Mouse (Mus musculus) frontal cortex, adult 2 months (tissue): Measurements from ENCODE around the gene Mok. TPM values are rescaled to one million over a fixed set of nuclear protein-coding genes. Genes with fewer than 3 reads are reported as not detected.

Experiments
- DNase-seq, 2 experiments: peaks; one replicate each; pipeline ENCODE4 v3.0.0; 2022; ENCODE audit warnings: low spot score in 1 of 2; ENCODE audit errors: extremely low spot score in 1 of 2
- polyA plus RNA-seq: library from polyadenylated mRNA; depleted of rRNA; stranded (reverse); fragments of >200 nt; gene quantifications from 2 replicates; pipeline ENCODE4 v1.2.3, GENCODE M21; 2012

Mok gene
- polyA plus RNA-seq, 1 experiment = 14.0 TPM

- no peak for DNase-seq
Measured at GRCm38 (mm10) chr12:110813624-110814023, 27.1 kb downstream of the Mok start.

GRCm38 (mm10) chr12:110813132-110813531 is 27.6 kb downstream of the Mok start:
- DNase-seq = no peak

- no peak for DNase-seq
Measured at GRCm38 (mm10) chr12:110808848-110809247, 31.9 kb downstream of the Mok start.

GRCm38 (mm10) chr12:110808430-110808829 is 32.3 kb downstream of the Mok start:
- DNase-seq = no peak

GRCm38 (mm10) chr12:110806301-110806970 is 34.3 kb downstream of the Mok start:
- DNase-seq = peak in 1 of 2 experiments; percentile 38

- peak in 1 of 2 experiments; percentile 17 for DNase-seq
Measured at GRCm38 (mm10) chr12:110804261-110804660, 36.5 kb downstream of the Mok start.

- no peak for DNase-seq
Measured at GRCm38 (mm10) chr12:110802674-110803297, 38.0 kb downstream of the Mok start.

GRCm38 (mm10) chr12:110801876-110802464 is 38.8 kb downstream of the Mok start:
- DNase-seq = no peak

- no peak for DNase-seq
Measured at GRCm38 (mm10) chr12:110799226-110799625, 41.5 kb downstream of the Mok start.

- no peak for DNase-seq
Measured at GRCm38 (mm10) chr12:110797842-110798431, 42.8 kb downstream of the Mok start.

GRCm38 (mm10) chr12:110797202-110797601 is 43.5 kb downstream of the Mok start:
- no peak for DNase-seq

- no peak for DNase-seq
Measured at GRCm38 (mm10) chr12:110796748-110797147, 44.0 kb downstream of the Mok start.

- no peak for DNase-seq
Measured at GRCm38 (mm10) chr12:110795035-110795434, 45.7 kb downstream of the Mok start.

- DNase-seq = no peak
Measured at GRCm38 (mm10) chr12:110791026-110791425, 49.7 kb downstream of the Mok start.

- no peak for DNase-seq
Measured at GRCm38 (mm10) chr12:110790580-110790979, 50.2 kb downstream of the Mok start.

GRCm38 (mm10) chr12:110786243-110786642 is 54.5 kb downstream of the Mok start:
- peak in 1 of 2 experiments; percentile 45 for DNase-seq

- DNase-seq = no peak
Measured at GRCm38 (mm10) chr12:110784211-110784610, 56.5 kb downstream of the Mok start.

- DNase-seq = no peak
Measured at GRCm38 (mm10) chr12:110782278-110782677, 58.5 kb downstream of the Mok start.

GRCm38 (mm10) chr12:110781181-110781580 is 59.6 kb downstream of the Mok start:
- DNase-seq = no peak

- no peak for DNase-seq
Measured at GRCm38 (mm10) chr12:110779296-110779695, 61.4 kb downstream of the Mok start.

- DNase-seq = no peak
Measured at GRCm38 (mm10) chr12:110777853-110778252, 62.9 kb downstream of the Mok start.
